Mouse (Mus musculus) cortical plate, adult 2 months (tissue): ENCODE results near the gene Tacstd2.

Source experiments
- CTCF ChIP-seq: fragments of 200-500 bp; IDR thresholded peaks from 2 replicates; pipeline ENCODE4 v1.5.1; 2011; ENCODE audit warnings: mild to moderate bottlenecking, control low read depth, low read length; ENCODE audit not compliant: insufficient read depth; ENCODE audit errors: extremely low read depth
- POLR2A ChIP-seq: fragments of 200-500 bp; IDR thresholded peaks from 2 replicates; pipeline ENCODE4 v1.6.1; 2011; ENCODE audit warnings: mild to moderate bottlenecking, low read length, control low read depth; ENCODE audit not compliant: insufficient read depth; ENCODE audit errors: extremely low read depth

DNA sequence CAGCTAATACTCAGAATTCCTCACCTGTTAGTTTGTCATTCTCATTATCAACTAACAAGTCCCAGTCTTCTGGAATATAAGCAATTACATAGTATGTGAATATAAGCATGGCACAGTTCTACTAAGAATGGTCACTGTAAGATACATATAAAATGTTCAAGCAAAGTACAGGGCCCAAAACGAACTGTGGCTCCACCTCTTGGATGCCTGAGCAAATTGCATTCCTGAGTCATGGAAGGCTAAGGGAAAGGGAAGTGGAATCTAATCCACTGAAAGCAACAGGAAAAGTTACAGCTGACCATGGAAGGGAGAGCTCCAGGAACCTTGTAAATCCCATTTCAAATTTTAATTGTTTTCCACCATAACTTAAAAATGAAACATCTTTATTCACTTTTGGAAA, 14.0 kb upstream of the Tacstd2 start:
- TF ChIP-seq POLR2A, result no peak
- peak; percentile 39 for TF ChIP-seq CTCF
